Mouse (Mus musculus): ENCODE results near the gene Mcrs1. TPM values are rescaled to one million over a fixed set of nuclear protein-coding genes. Genes with fewer than 3 reads are reported as not detected.
"Not testable (repeated sequence)": the region's sequence is repeated elsewhere in the genome, so short reads cannot be mapped to it uniquely, and the experiment has no call there.

Gene Mcrs1
- polyA plus RNA-seq, 1 experiment from 2014 or later: 125 TPM

DNA sequence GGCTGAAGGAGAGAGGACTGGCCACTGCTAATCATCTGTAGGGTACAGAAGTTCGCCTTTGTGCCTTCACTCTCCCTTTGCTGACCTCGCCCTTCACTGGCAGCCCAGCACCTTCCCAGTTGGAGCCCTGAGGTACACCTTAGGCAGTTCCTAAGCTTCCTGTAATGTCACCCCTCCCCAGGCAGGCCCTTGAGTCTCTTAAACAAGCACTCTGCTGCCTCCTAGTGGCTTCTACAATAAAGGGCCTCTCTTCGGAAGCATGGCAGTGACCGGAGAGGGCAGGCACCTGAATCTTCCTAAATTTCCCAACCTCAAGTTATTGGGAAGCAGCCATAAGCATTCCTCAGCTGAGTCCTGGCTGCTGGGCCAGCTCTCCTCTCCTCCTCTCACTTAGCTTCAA lies 13.9 kb upstream of the Mcrs1 start:
- ATAC-seq (ENCODE audit: insufficient number of reproducible peaks, low FRiP score, low TSS enrichment, low read depth): 0 out of 2 replicates have a peak, but pooled peaks have one; percentile 18

DNA sequence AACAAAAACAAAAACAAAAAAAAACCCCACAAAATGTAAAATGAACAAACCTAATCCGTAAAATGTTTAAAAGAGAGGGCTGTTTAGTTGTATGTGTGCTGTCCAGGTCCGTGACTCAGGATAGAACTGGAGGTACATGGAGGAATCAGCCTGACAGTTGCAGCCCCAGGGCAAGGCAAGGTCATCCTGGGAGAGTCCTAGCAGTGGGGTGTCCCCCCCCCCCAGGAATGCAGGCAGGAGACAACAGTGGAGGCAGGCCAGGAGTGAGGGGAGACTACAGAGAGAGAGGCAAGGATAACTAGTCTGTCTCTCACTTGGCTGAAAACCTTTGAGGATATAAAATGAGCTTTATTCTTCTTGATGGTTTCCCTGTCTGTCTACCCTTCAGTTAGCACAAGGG lies 12.6 kb upstream of the Mcrs1 start:
- Histone ChIP-seq H3K27me3 (no peaks in the 10 kb centered on the region), H3K4me3 (replicated peaks) (no peak overlapping the region), H3K9me3 (replicated peaks) (no peaks in the 10 kb centered on the region), H3K4me2 (replicated peaks) (no peak overlapping the region), H3K9ac (no peak overlapping the region), H3K4me1 (peaks cover 8% of the 10 kb centered on the region), H3K27ac (replicated peaks) (no peak overlapping the region), H3K36me3 (no peaks in the 10 kb centered on the region)
- ATAC-seq (ENCODE audit: insufficient number of reproducible peaks, low FRiP score, low TSS enrichment, low read depth): no peak
- 55% methylated on average over 2 of the region's 2 CpGs for WGBS

More for the DNA sequence above, 13.9 kb upstream of the Mcrs1 start:
- H3K27ac ChIP-seq (replicated peaks): no peak overlapping the region
- no peak overlapping the region for H3K4me3 ChIP-seq (replicated peaks)
- no peak overlapping the region for H3K4me2 ChIP-seq (replicated peaks)
- H3K27me3 ChIP-seq: no peaks in the 10 kb centered on the region
- H3K9me3 ChIP-seq (replicated peaks): no peaks in the 10 kb centered on the region
- WGBS: 15% methylated on average over 4 of the region's 4 CpGs
- no peaks in the 10 kb centered on the region; the same call in 1 of the 2 replicates for H3K4me1 ChIP-seq
- H3K9ac ChIP-seq: no peak overlapping the region
- no peaks in the 10 kb centered on the region for H3K36me3 ChIP-seq

DNA sequence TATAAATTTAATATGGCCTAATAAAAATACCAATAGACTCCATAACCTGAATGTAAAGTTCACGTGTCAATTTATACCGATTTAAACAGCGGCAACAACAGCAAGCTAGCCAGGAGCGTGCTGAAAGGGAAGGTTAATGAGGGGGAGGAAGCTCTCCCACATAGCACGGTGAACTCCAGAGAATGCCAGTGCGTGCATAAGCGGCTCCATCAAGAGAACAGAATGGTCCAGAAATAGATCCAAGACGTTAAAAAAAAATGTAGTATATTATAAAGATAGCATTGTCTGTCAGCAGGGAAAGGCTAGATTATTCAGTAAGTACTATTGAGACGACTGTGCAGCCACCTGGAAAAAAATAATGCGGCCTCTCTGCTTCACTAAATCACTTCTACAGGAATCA lies 10.9 kb upstream of the Mcrs1 start:
- ATAC-seq (ENCODE audit: insufficient number of reproducible peaks, low FRiP score, low TSS enrichment, low read depth): no peak
- Histone ChIP-seq H3K4me1 (peaks cover 9% of the 10 kb centered on the region), H3K27me3 (no peaks in the 10 kb centered on the region), H3K4me3 (replicated peaks) (no peak overlapping the region), H3K9ac (no peak overlapping the region), H3K27ac (replicated peaks) (no peak overlapping the region), H3K9me3 (replicated peaks) (no peaks in the 10 kb centered on the region), H3K36me3 (no peaks in the 10 kb centered on the region), H3K4me2 (replicated peaks) (no peak overlapping the region)
- 62% methylated on average over 10 of the region's 10 CpGs for WGBS

DNA sequence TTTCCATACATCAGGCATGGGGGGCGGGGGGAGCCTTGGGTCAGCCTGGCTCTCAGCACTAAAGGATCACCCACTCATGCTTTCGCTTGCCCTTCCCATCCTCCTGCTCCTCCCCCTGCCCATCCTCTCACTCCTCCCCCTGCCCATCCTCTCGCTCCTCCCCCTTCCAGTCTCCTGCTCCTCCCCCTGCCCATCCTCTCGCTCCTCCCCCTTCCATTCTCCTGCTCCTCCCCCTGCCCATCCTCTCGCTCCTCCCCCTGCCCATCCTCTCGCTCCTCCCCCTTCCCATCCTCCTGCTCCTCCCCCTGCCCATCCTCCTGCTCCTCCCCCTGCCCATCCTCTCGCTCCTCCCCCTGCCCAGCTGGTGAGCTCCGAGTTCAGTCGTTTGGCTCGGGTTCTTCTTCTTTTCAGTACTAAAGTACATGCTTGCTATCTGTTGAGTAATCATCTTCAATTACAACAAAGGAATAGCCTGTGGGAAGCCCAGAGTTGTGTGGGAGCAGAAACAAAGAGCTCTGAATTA lies 8.0 kb upstream of the Mcrs1 start:
- Histone ChIP-seq H3K4me3 (replicated peaks) (peak overlapping the region; percentile 23), H3K4me2 (replicated peaks) (peak overlapping the region; percentile 43), H3K4me1 (peaks cover 9% of the 10 kb centered on the region), H3K9ac (no peak overlapping the region), H3K27ac (replicated peaks) (peak overlapping the region; percentile 51; the same call in 1 of the 2 replicates), H3K9me3 (replicated peaks) (no peaks in the 10 kb centered on the region), H3K36me3 (no peaks in the 10 kb centered on the region), H3K27me3 (no peaks in the 10 kb centered on the region)
- ATAC-seq (ENCODE audit: insufficient number of reproducible peaks, low FRiP score, low TSS enrichment, low read depth): peak; percentile 71
- 2% methylated on average over 8 of the region's 10 CpGs for WGBS

DNA sequence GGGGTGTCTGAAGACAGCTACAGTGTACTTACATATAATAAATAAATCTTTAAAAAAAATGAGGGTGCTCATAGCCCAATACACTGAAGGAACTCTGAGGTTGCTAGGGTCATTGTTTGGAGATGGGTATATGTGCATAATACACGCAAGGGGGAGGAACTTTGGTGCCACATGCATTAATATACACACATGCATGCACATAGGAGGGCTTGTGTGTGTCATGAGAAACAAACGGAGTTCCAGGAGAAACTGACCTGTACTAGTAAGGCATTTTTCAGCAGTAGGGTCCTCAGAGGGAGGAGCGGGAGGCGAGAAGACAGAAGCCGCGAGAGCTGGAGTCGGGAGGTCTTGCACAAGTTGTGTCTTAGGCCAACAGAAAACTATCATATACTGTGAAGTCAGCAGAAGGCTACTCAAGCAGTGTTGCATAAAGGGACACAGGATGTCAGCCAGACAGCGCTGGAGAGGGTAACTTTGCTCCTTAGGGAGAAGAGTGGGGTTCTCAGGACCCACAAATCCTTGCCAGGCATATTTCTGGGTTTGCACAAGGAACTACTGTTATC lies 7.5 kb upstream of the Mcrs1 start:
- H3K4me1 ChIP-seq: peaks cover 9% of the 10 kb centered on the region; the same call in 1 of the 2 replicates
- peak overlapping the region; percentile 22 for H3K4me3 ChIP-seq (replicated peaks)
- ATAC-seq (ENCODE audit: insufficient number of reproducible peaks, low FRiP score, low TSS enrichment, low read depth): no peak
- peak overlapping the region; percentile 34 for H3K4me2 ChIP-seq (replicated peaks)
- H3K9ac ChIP-seq: no peak overlapping the region
- H3K9me3 ChIP-seq (replicated peaks): no peaks in the 10 kb centered on the region
- H3K27ac ChIP-seq (replicated peaks): 0 out of 2 replicates have a peak overlapping the region, but pooled peaks have one; percentile 7
- no peaks in the 10 kb centered on the region for H3K36me3 ChIP-seq
- WGBS: 59% methylated on average over 8 of the region's 8 CpGs
- no peaks in the 10 kb centered on the region for H3K27me3 ChIP-seq

DNA sequence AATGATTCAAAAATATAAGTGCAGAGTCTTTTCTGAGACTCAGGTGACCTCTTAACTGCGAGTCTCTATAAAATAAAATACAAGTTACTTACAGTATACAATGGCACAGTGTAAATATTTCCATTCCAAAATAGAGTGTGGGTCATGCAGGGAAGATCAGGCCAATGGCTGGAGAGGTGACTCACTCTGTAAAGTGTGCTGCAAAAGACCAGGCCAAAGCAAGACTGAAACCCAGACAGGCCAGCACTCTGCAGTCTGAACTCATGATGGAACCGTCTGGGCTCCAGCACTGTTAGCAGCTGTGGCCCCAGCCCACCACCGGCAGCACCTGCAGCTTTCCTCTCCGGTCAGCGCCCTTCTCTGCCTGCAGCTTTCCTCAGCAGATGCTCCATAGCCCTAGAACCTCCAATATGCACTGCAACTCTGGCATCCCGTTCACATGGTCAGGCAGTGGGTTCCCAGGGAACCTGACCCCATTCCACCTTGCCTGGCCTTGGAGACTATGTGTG lies 3.5 kb upstream of the Mcrs1 start:
- WGBS: 84% methylated on average over 6 of the region's 6 CpGs
- Histone ChIP-seq H3K4me1 (peaks cover 17% of the 10 kb centered on the region; the same call in 1 of the 2 replicates), H3K36me3 (no peaks in the 10 kb centered on the region), H3K4me3 (replicated peaks) (no peak overlapping the region), H3K27me3 (no peaks in the 10 kb centered on the region), H3K4me2 (replicated peaks) (no peak overlapping the region), H3K27ac (replicated peaks) (no peak overlapping the region), H3K9me3 (replicated peaks) (no peaks in the 10 kb centered on the region), H3K9ac (no peak overlapping the region)
- ATAC-seq (ENCODE audit: insufficient number of reproducible peaks, low FRiP score, low TSS enrichment, low read depth): no peak

DNA sequence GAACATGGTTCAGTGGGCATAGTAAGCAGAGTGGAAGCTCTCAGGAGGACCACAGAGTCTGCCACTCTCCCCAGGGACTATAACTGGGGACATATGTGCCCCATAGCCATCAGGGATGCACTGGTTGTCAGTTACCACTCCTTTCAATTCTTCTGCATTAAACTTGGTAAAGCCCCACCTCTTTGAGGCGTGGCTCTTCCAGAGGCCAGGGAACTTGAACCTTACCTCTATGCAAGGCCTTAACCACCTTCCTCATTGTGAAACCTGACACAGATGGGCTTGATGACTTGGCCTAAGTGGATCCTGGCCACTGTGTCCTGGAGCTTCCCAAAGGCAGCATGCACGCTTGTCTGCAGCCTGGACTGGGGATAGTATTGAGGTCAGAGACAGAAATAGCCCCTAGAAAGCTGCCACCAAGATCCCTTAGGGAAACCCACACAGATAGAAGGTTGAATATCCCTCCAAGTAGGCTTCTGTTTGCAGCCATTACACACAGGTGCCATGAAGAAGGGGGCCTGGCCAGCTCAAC lies 2.8 kb upstream of the Mcrs1 start:
- Histone ChIP-seq H3K4me3 (replicated peaks) (no peak overlapping the region), H3K9me3 (replicated peaks) (no peaks in the 10 kb centered on the region), H3K4me2 (replicated peaks) (no peak overlapping the region), H3K9ac (no peak overlapping the region), H3K27me3 (no peaks in the 10 kb centered on the region), H3K4me1 (peaks cover 19% of the 10 kb centered on the region; the same call in 1 of the 2 replicates), H3K27ac (replicated peaks) (no peak overlapping the region), H3K36me3 (no peaks in the 10 kb centered on the region)
- 77% methylated on average over 2 of the region's 2 CpGs for WGBS
- ATAC-seq (ENCODE audit: insufficient number of reproducible peaks, low FRiP score, low TSS enrichment, low read depth): no peak

DNA sequence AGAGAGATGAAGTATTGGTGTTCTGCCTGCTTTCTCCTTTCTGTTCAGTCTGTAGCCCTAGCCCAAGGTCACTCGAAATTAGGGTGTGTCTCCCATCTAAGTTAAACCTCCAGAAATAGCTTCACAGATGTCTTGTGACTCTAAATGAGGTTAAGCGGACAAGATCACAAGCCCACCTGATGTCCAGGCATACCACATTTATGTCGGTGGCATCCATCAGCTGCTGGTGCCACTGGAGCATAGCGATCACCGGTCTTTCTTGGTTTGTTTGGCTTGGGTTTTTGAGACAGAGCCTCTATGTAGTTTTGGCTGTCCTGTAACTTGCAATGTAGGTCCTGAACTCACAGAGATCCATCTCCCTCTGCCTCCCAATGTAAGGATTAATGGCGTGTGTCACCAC lies 2.0 kb upstream of the Mcrs1 start:
- ATAC-seq (ENCODE audit: insufficient number of reproducible peaks, low FRiP score, low TSS enrichment, low read depth): no peak
- no peak overlapping the region for H3K27ac ChIP-seq (replicated peaks)
- H3K4me3 ChIP-seq (replicated peaks): no peak overlapping the region
- H3K4me1 ChIP-seq: peaks cover 16% of the 10 kb centered on the region; the same call in 1 of the 2 replicates
- no peaks in the 10 kb centered on the region for H3K36me3 ChIP-seq
- no peaks in the 10 kb centered on the region for H3K27me3 ChIP-seq
- no peak overlapping the region for H3K4me2 ChIP-seq (replicated peaks)
- WGBS: 85% methylated on average over 6 of the region's 6 CpGs
- H3K9ac ChIP-seq: no peak overlapping the region
- H3K9me3 ChIP-seq (replicated peaks): no peaks in the 10 kb centered on the region

DNA sequence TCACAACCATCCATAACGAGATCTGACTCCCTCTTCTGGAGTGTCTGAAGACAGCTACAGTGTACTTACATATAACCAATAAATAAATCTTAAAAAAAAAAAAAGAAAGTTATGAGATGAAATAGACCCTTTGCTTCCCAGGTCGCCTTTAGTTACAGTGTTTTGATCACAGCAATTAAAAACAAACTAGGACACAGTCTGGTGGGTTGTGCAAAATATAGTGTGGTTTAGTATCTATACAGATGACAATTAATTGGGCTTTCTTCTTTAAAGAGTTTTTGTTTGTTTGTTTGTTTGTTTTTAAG lies 1.4 kb upstream of the Mcrs1 start:
- H3K4me1 ChIP-seq: peaks cover 16% of the 10 kb centered on the region; the same call in 1 of the 2 replicates
- H3K4me2 ChIP-seq (replicated peaks): peak overlapping the region; percentile 70; the same call in 1 of the 2 replicates
- WGBS: 43% methylated on average over 2 of the region's 2 CpGs
- not testable (repeated sequence) for H3K27me3 ChIP-seq; H3K36me3 ChIP-seq; ATAC-seq (ENCODE audit: insufficient number of reproducible peaks, low FRiP score, low TSS enrichment, low read depth); H3K9ac ChIP-seq; H3K9me3 ChIP-seq (replicated peaks)
- peak overlapping the region; percentile 74; the same call in 1 of the 2 replicates for H3K4me3 ChIP-seq (replicated peaks)
- peak overlapping the region; percentile 99 for H3K27ac ChIP-seq (replicated peaks)

DNA sequence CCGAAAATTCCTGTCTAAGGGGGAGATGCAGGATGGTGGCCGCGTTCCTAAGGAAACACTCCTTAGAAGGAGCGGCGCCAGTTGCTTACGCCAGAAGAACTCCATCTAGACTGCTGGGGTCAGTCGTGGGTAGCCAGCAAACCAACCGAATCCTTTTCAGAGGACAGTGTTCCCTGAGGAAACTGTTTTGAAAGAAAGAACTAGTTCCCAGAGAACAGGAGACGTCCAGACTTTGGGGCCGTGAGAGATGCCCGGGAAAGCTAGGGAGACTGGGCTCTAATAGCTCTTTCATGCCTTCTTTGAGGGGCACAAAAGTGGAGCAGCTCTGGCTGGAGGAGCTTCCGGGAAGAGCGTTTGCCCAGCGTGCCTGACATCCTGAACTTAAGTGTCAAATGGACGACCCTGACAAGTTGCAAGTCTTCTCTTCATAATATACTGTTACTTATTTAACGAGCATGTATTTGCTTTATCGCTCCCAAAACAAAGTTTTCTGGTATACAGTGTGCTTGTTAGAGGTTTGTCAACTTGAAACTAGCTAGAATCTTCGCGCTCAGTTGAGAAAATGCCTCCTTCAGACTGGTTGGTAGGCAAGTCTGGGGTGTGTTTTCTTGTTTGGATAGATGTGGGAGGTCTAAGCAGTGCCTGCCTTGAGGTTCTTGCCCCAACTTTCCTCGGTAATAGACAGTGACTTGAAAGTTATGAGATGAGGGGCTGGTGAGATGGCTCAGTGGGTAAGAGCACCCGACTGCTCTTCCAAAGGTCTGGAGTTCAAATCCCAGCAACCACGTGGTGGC lies 817 bp upstream of the Mcrs1 start:
- Histone ChIP-seq H3K4me1 (peaks cover 16% of the 10 kb centered on the region; the same call in 1 of the 2 replicates), H3K36me3 (peaks cover 10% of the 10 kb centered on the region), H3K4me2 (replicated peaks) (peak overlapping the region; percentile 70), H3K9me3 (replicated peaks) (no peaks in the 10 kb centered on the region), H3K27ac (replicated peaks) (peak overlapping the region; percentile 99), H3K27me3 (no peaks in the 10 kb centered on the region), H3K4me3 (replicated peaks) (peak overlapping the region; percentile 74), H3K9ac (peak overlapping the region; percentile 62)
- 3% methylated on average over 22 of the region's 22 CpGs for WGBS
- ATAC-seq (ENCODE audit: insufficient number of reproducible peaks, low FRiP score, low TSS enrichment, low read depth): peak; percentile 67

DNA sequence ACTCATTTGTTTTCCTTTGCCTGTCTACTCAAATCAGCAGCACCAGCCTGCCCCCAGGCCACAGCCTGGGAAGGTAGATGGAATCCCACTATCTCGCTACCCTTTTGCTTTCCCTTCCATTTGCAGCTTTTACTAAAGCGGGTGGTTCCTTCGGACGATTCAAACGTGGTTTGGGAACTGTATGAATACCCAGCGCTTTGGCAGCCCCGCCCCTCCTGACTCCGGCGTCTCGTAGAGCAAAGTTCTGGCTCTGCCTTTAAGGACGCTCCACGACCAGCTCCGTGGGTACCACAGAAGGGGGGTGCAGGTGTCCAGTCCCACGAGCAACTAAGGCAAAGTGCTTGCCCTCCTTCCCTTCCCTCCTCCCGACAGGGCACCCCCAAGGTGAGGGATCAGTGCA lies 650 bp downstream of the Mcrs1 start:
- H3K9me3 ChIP-seq (replicated peaks); ATAC-seq (ENCODE audit: insufficient number of reproducible peaks, low FRiP score, low TSS enrichment, low read depth); H3K27me3 ChIP-seq: not testable (repeated sequence)
- under 1% methylated on average over 14 of the region's 15 CpGs for WGBS
- peaks cover 16% of the 10 kb centered on the region; the same call in 1 of the 2 replicates for H3K4me1 ChIP-seq
- peak overlapping the region; percentile 24; the same call in 1 of the 2 replicates for H3K9ac ChIP-seq
- H3K27ac ChIP-seq (replicated peaks): peak overlapping the region; percentile 58; the same call in 1 of the 2 replicates
- peak overlapping the region; percentile 70 for H3K4me2 ChIP-seq (replicated peaks)
- peak overlapping the region; percentile 74 for H3K4me3 ChIP-seq (replicated peaks)
- peaks cover 25% of the 10 kb centered on the region for H3K36me3 ChIP-seq

All from embryonic facial prominence, embryonic 15.5 days (tissue).